14 mouse cellular contexts compared by ENCODE assay signal in the genomic region with DNA sequence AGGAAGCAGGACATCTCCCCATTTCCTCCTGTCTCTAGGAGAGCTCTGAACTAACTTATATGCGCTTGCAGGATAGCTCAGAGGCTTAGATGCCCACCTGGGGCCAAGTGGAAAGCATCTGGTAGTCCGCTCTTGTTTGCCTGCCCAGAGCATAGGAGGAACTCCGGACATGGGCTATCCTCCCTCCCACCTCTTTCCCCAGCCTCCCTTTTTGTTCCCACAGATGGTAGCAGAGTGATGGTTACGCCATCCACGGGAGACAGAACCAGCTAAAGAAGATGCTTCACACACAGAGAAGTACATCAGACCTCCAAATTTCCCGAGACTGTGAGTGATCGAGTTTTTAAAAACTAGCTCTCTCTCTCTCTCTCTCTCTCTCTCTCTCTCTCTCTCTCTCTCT. TPM values are rescaled to one million over a fixed set of nuclear protein-coding genes. Genes with fewer than 3 reads are reported as not detected.
A peak's percentile ranks its signal among the peaks of the same experiment; 100 is the strongest.
DNase-seq lines count a peak whose midpoint lies in the region; ATAC-seq lines count a peak whose summit lies in the region.
"Had no signal": no experiment of that assay in that cellular context is flagged by ENCODE, and none has a peak within 500 bp of the region (broad histone marks: within the 10 kb centered on the region; RNA-seq: fewer than 3 reads in every experiment).

No protein-coding gene starts in this region.

- H3K9ac ChIP-seq in hindbrain, embryonic 12.5 days: no peak overlapping the region
- no peak overlapping the region for H3K9ac ChIP-seq in hindbrain, embryonic 14.5 days
- H3K9ac ChIP-seq in midbrain, embryonic 13.5 days (replicated peaks): no peak overlapping the region
- no peak overlapping the region for H3K9ac ChIP-seq in midbrain, embryonic 15.5 days
- H3K9ac ChIP-seq in embryonic facial prominence, embryonic 13.5 days: no peak overlapping the region
- no peak overlapping the region for H3K9ac ChIP-seq in neural tube, embryonic 15.5 days (replicated peaks)
- H3K9ac ChIP-seq: limb, embryonic 15.5 days had no signal

- H3K4me1 ChIP-seq in hindbrain, embryonic 12.5 days: peaks cover 11% of the 10 kb centered on the region; the same call in 1 of the 2 replicates
- H3K4me1 ChIP-seq in hindbrain, embryonic 14.5 days (replicated peaks; ENCODE audit: control insufficient read depth, insufficient read depth, low read length): no peaks in the 10 kb centered on the region
- peaks cover 7% of the 10 kb centered on the region; the same call in 1 of the 2 replicates for H3K4me1 ChIP-seq in midbrain, embryonic 13.5 days (replicated peaks)
- peaks cover 3% of the 10 kb centered on the region; the same call in 1 of the 2 replicates for H3K4me1 ChIP-seq in midbrain, embryonic 15.5 days
- peaks cover 6% of the 10 kb centered on the region; the same call in 1 of the 2 replicates for H3K4me1 ChIP-seq in embryonic facial prominence, embryonic 13.5 days
- peaks cover 4% of the 10 kb centered on the region; the same call in 1 of the 2 replicates for H3K4me1 ChIP-seq in neural tube, embryonic 15.5 days

- 31% methylated on average over 7 of the region's 7 CpGs for WGBS in hindbrain, embryonic 12.5 days
- WGBS in hindbrain, embryonic 14.5 days: 33% methylated on average over 7 of the region's 7 CpGs
- WGBS in midbrain, embryonic 13.5 days: 27% methylated on average over 7 of the region's 7 CpGs
- WGBS in midbrain, embryonic 15.5 days: 27% methylated on average over 7 of the region's 7 CpGs
- 17% methylated on average over 7 of the region's 7 CpGs for WGBS in embryonic facial prominence, embryonic 13.5 days
- WGBS in neural tube, embryonic 15.5 days: 46% methylated on average over 7 of the region's 7 CpGs

- no peaks in the 10 kb centered on the region for H3K27me3 ChIP-seq in hindbrain, embryonic 12.5 days
- no peaks in the 10 kb centered on the region for H3K27me3 ChIP-seq in hindbrain, embryonic 14.5 days (ENCODE audit: control insufficient read depth, insufficient read depth, low read length)
- no peaks in the 10 kb centered on the region for H3K27me3 ChIP-seq in midbrain, embryonic 13.5 days
- no peaks in the 10 kb centered on the region for H3K27me3 ChIP-seq in midbrain, embryonic 15.5 days (replicated peaks)
- no peaks in the 10 kb centered on the region for H3K27me3 ChIP-seq in embryonic facial prominence, embryonic 13.5 days
- no peaks in the 10 kb centered on the region for H3K27me3 ChIP-seq in neural tube, embryonic 15.5 days (replicated peaks)
- H3K27me3 ChIP-seq: limb, embryonic 15.5 days had no signal

- ATAC-seq in hindbrain, embryonic 12.5 days (ENCODE audit: low FRiP score): no peak
- ATAC-seq in hindbrain, embryonic 14.5 days (ENCODE audit: low FRiP score): no peak
- no peak for ATAC-seq in midbrain, embryonic 13.5 days
- no peak for ATAC-seq in midbrain, embryonic 15.5 days (replicated peaks)
- ATAC-seq in embryonic facial prominence, embryonic 13.5 days (ENCODE audit: insufficient number of reproducible peaks, insufficient read depth, low FRiP score, low TSS enrichment, low read depth): no peak
- ATAC-seq in neural tube, embryonic 15.5 days (ENCODE audit: low FRiP score): no peak
- ATAC-seq: inflammation-experienced regulatory T-cells, adult 6 months had no signal

- H3K9me3 ChIP-seq in hindbrain, embryonic 12.5 days (replicated peaks): no peaks in the 10 kb centered on the region
- H3K9me3 ChIP-seq in hindbrain, embryonic 14.5 days (ENCODE audit: control insufficient read depth, low read length): no peaks in the 10 kb centered on the region
- H3K9me3 ChIP-seq in midbrain, embryonic 13.5 days: no peaks in the 10 kb centered on the region
- H3K9me3 ChIP-seq in midbrain, embryonic 15.5 days: no peaks in the 10 kb centered on the region
- no peaks in the 10 kb centered on the region for H3K9me3 ChIP-seq in embryonic facial prominence, embryonic 13.5 days
- H3K9me3 ChIP-seq in neural tube, embryonic 15.5 days (replicated peaks): no peaks in the 10 kb centered on the region
- H3K9me3 ChIP-seq: heart, embryonic 10.5 days; limb, embryonic 15.5 days had no signal

- H3K4me3 ChIP-seq in hindbrain, embryonic 12.5 days: no peak overlapping the region
- H3K4me3 ChIP-seq in hindbrain, embryonic 14.5 days (replicated peaks; ENCODE audit: low read length): no peak overlapping the region
- no peak overlapping the region for H3K4me3 ChIP-seq in midbrain, embryonic 13.5 days (replicated peaks)
- no peak overlapping the region for H3K4me3 ChIP-seq in midbrain, embryonic 15.5 days
- no peak overlapping the region for H3K4me3 ChIP-seq in embryonic facial prominence, embryonic 13.5 days
- no peak overlapping the region for H3K4me3 ChIP-seq in neural tube, embryonic 15.5 days (replicated peaks)
- H3K4me3 ChIP-seq: heart, embryonic 10.5 days; limb, embryonic 15.5 days; myocyte had no signal

- no peak for DNase-seq in hindbrain, embryonic 14.5 days (ENCODE audit: low spot score)
- DNase-seq in thymus, adult 18-20 months: no peak
- DNase-seq: cerebellum, postnatal 10 days; lung, postnatal 14 days; thymus, postnatal 25 days had no signal

- H3K27ac ChIP-seq in hindbrain, embryonic 12.5 days: no peak overlapping the region
- no peak overlapping the region for H3K27ac ChIP-seq in hindbrain, embryonic 14.5 days
- H3K27ac ChIP-seq in midbrain, embryonic 13.5 days: no peak overlapping the region
- H3K27ac ChIP-seq in midbrain, embryonic 15.5 days: no peak overlapping the region
- peak overlapping the region; percentile 44; the same call in 1 of the 2 replicates for H3K27ac ChIP-seq in embryonic facial prominence, embryonic 13.5 days
- H3K27ac ChIP-seq in neural tube, embryonic 15.5 days (replicated peaks): no peak overlapping the region
- H3K27ac ChIP-seq: limb, embryonic 15.5 days had no signal

- H3K36me3 ChIP-seq in hindbrain, embryonic 12.5 days: no peaks in the 10 kb centered on the region
- no peaks in the 10 kb centered on the region for H3K36me3 ChIP-seq in hindbrain, embryonic 14.5 days (replicated peaks; ENCODE audit: control insufficient read depth, insufficient read depth)
- no peaks in the 10 kb centered on the region for H3K36me3 ChIP-seq in midbrain, embryonic 13.5 days
- no peaks in the 10 kb centered on the region for H3K36me3 ChIP-seq in midbrain, embryonic 15.5 days (replicated peaks)
- H3K36me3 ChIP-seq in embryonic facial prominence, embryonic 13.5 days: no peaks in the 10 kb centered on the region
- H3K36me3 ChIP-seq in neural tube, embryonic 15.5 days: no peaks in the 10 kb centered on the region
- H3K36me3 ChIP-seq: heart, embryonic 10.5 days; limb, embryonic 15.5 days had no signal

- H3K4me2 ChIP-seq in hindbrain, embryonic 12.5 days (replicated peaks): peak overlapping the region; percentile 27
- no peak overlapping the region for H3K4me2 ChIP-seq in hindbrain, embryonic 14.5 days (replicated peaks)
- peak overlapping the region; percentile 27 for H3K4me2 ChIP-seq in midbrain, embryonic 13.5 days (replicated peaks)
- no peak overlapping the region for H3K4me2 ChIP-seq in midbrain, embryonic 15.5 days
- peak overlapping the region; percentile 44 for H3K4me2 ChIP-seq in embryonic facial prominence, embryonic 13.5 days
- H3K4me2 ChIP-seq in neural tube, embryonic 15.5 days: peak overlapping the region; percentile 26; the same call in 1 of the 2 replicates
- H3K4me2 ChIP-seq: limb, embryonic 15.5 days had no signal

RNA-seq across cellular contexts. Expression of a gene that starts 8.4 kb away (rescaled TPM):
- polyA plus RNA-seq in hindbrain, embryonic 12.5 days (2016; fragmentation: Nextera tagmentation; extraction: Ambion mirVana): not detected in 2 replicates
- polyA plus RNA-seq in hindbrain, embryonic 14.5 days (2014; fragmentation: Nextera tagmentation; extraction: Ambion mirVana): not detected in 2 replicates
- polyA plus RNA-seq in midbrain, embryonic 13.5 days (2015; fragmentation: Nextera tagmentation; extraction: Ambion mirVana): not detected in 2 replicates
- polyA plus RNA-seq in midbrain, embryonic 15.5 days (2015; fragmentation: Nextera tagmentation; extraction: Ambion mirVana): not detected in 2 replicates
- not detected in 2 replicates for polyA plus RNA-seq in embryonic facial prominence, embryonic 13.5 days (2015; fragmentation: Nextera tagmentation; extraction: Ambion mirVana)
- polyA plus RNA-seq in neural tube, embryonic 15.5 days (2015; fragmentation: Nextera tagmentation; extraction: Ambion mirVana): 0.18 TPM in 1 of 2 replicates, not detected in the other
- polyA plus RNA-seq: heart, embryonic 10.5 days; inflammation-experienced regulatory T-cells, adult 6 months; limb, embryonic 15.5 days; myocyte had no signal

RNA-seq across cellular contexts. Expression of a gene that starts 40.2 kb away (rescaled TPM):
- not detected in 2 replicates for polyA plus RNA-seq in hindbrain, embryonic 12.5 days (2016; fragmentation: Nextera tagmentation; extraction: Ambion mirVana)
- not detected in 2 replicates for polyA plus RNA-seq in hindbrain, embryonic 14.5 days (2014; fragmentation: Nextera tagmentation; extraction: Ambion mirVana)
- polyA plus RNA-seq in midbrain, embryonic 13.5 days (2015; fragmentation: Nextera tagmentation; extraction: Ambion mirVana): not detected in 2 replicates
- not detected in 2 replicates for polyA plus RNA-seq in midbrain, embryonic 15.5 days (2015; fragmentation: Nextera tagmentation; extraction: Ambion mirVana)
- 0.25 TPM in 1 of 2 replicates, not detected in the other for polyA plus RNA-seq in embryonic facial prominence, embryonic 13.5 days (2015; fragmentation: Nextera tagmentation; extraction: Ambion mirVana)
- polyA plus RNA-seq in neural tube, embryonic 15.5 days (2015; fragmentation: Nextera tagmentation; extraction: Ambion mirVana): 0.09 and 0.14 TPM in 2 replicates
- polyA plus RNA-seq: inflammation-experienced regulatory T-cells, adult 6 months; limb, embryonic 15.5 days had no signal

RNA-seq across cellular contexts. Expression of a gene that starts 42.9 kb away (rescaled TPM):
- not detected in 2 replicates for polyA plus RNA-seq in hindbrain, embryonic 12.5 days (2016; fragmentation: Nextera tagmentation; extraction: Ambion mirVana)
- polyA plus RNA-seq in hindbrain, embryonic 14.5 days (2014; fragmentation: Nextera tagmentation; extraction: Ambion mirVana): not detected in 2 replicates
- polyA plus RNA-seq in midbrain, embryonic 13.5 days (2015; fragmentation: Nextera tagmentation; extraction: Ambion mirVana): not detected in 2 replicates
- not detected in 2 replicates for polyA plus RNA-seq in midbrain, embryonic 15.5 days (2015; fragmentation: Nextera tagmentation; extraction: Ambion mirVana)
- polyA plus RNA-seq in embryonic facial prominence, embryonic 13.5 days (2015; fragmentation: Nextera tagmentation; extraction: Ambion mirVana): 0.17 TPM in 1 of 2 replicates, not detected in the other
- not detected in 2 replicates for polyA plus RNA-seq in neural tube, embryonic 15.5 days (2015; fragmentation: Nextera tagmentation; extraction: Ambion mirVana)
- polyA plus RNA-seq: heart, embryonic 10.5 days; inflammation-experienced regulatory T-cells, adult 6 months; limb, embryonic 15.5 days; myocyte had no signal

Comparison
In these comparisons a context has a peak if more than half of its experiments do, and no peak if none do; other contexts are left out.
1. H3K4me2 ChIP-seq: peak in hindbrain, embryonic 12.5 days (single experiment), midbrain, embryonic 13.5 days (single experiment), embryonic facial prominence, embryonic 13.5 days (single experiment) and neural tube, embryonic 15.5 days (single experiment); none in hindbrain, embryonic 14.5 days (single experiment) and midbrain, embryonic 15.5 days (single experiment).